ENCODE assay signal across 22 mouse cellular contexts in the genomic region with DNA sequence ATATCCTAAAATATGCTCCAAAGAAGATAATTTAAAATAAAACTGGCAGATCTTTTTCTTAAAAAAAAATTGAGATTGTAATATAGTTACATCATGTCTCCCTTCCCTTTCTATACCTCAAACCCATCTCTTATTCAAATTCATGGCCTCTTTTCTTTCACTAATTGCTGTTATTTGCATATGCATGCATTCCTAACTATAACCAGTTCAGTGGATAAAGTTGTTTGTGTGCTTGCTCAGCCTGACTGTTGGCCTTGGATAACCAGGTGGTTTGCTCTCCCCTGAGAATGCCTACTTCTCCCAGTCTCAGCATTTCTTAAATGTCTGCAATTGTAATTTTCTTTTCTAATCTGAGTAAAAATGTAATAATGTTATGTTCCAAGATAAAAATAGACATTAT.
"Had no signal": no experiment of that assay in that cellular context is flagged by ENCODE, and none has a peak within 500 bp of the region (broad histone marks: within the 10 kb centered on the region; RNA-seq: fewer than 3 reads in every experiment).

No protein-coding gene starts in this region.

- H3K27ac ChIP-seq: limb, embryonic 12.5 days; limb, embryonic 15.5 days; liver, embryonic 14.5 days; midbrain, embryonic 10.5 days; midbrain, embryonic 13.5 days; neural tube, embryonic 12.5 days; neural tube, embryonic 15.5 days; stomach, postnatal 0 days had no signal

- H3K9me3 ChIP-seq: limb, embryonic 15.5 days; neural tube, embryonic 15.5 days had no signal

- H3K4me3 ChIP-seq: limb, embryonic 12.5 days; limb, embryonic 15.5 days; megakaryocyte, embryonic 14.5 days; midbrain, embryonic 10.5 days; midbrain, embryonic 13.5 days; neural tube, embryonic 12.5 days; neural tube, embryonic 15.5 days had no signal

- H3K27me3 ChIP-seq: limb, embryonic 12.5 days; limb, embryonic 15.5 days; megakaryocyte, embryonic 14.5 days; midbrain, embryonic 13.5 days had no signal

- ATAC-seq: liver, postnatal 0 days; lung, postnatal 0 days; midbrain, embryonic 13.5 days had no signal

- DNase-seq: kidney, postnatal 14 days; kidney, postnatal 4 days; left cerebral cortex, postnatal 4 days; liver, postnatal 0 days; lung, embryonic 14.5 days; right cerebral cortex, adult 18-20 months; right cerebral cortex, postnatal 14 days; right cerebral cortex, postnatal 4 days; thymus, adult 2 months; thymus, postnatal 14 days; thymus, postnatal 4 days had no signal

- H3K9ac ChIP-seq: limb, embryonic 12.5 days; limb, embryonic 15.5 days; liver, embryonic 14.5 days; liver, postnatal 0 days; lung, embryonic 14.5 days; midbrain, embryonic 13.5 days; neural tube, embryonic 12.5 days; neural tube, embryonic 15.5 days had no signal

- H3K36me3 ChIP-seq: limb, embryonic 12.5 days; limb, embryonic 15.5 days; midbrain, embryonic 10.5 days; midbrain, embryonic 13.5 days; neural tube, embryonic 12.5 days; neural tube, embryonic 15.5 days had no signal

- H3K4me1 ChIP-seq: megakaryocyte, embryonic 14.5 days; midbrain, embryonic 10.5 days; neural tube, embryonic 15.5 days had no signal

- H3K4me2 ChIP-seq: limb, embryonic 12.5 days; limb, embryonic 15.5 days; liver, embryonic 11.5 days; lung, embryonic 14.5 days; midbrain, embryonic 13.5 days; neural tube, embryonic 12.5 days; neural tube, embryonic 15.5 days had no signal
